Mouse (Mus musculus): ENCODE data around the gene Zfp788. TPM values are rescaled to one million over a fixed set of nuclear protein-coding genes. Genes with fewer than 3 reads are reported as not detected.
"Not testable (repeated sequence)": the region's sequence is repeated elsewhere in the genome, so short reads cannot be mapped to it uniquely, and the experiment has no call there.

Zfp788 gene
- polyA plus RNA-seq (2012; rRNA removed): 0.81 and 1.2 TPM in 2 replicates

DNA sequence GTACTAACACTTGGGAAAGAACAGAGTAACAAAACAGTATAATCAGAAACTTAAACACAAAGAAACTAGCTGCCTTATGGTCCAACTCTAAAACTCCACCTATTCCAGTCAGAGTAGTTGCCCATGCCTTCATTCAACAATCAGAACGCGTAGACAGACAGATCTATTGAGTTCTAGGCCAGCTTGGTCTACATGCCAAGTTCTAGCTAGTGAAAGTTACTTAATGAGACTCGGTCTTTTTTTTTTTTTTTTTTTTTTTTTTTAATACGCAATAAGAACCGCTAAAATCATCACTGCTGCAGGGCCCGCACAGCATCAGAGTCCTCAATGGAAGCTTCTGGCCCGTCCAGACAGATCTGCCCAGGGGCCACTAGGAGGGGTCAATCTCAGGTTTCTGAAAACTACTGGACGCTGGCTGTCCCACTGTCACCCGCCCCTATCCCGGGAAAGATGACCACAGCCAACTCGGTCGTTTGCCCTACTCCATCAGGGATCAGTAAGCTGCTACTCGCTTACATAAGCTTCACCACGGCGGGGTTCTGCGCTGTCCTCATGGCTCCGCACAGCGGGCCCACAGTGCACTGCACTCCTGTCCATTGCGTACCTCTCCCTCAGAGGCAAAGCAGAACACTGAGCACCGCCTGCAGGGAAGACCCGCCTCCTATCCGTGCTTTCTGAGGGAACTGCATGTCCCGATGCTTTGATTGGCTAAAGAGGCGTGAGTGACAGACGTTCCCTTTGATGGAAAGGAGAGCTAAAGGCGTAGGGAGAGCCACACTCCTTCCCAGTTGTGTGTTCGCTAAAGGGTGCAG is at the start of gene Zfp788:
Zfp788 (plus strand) TSS at position 795 of the 812 bp plus-strand sequence.
- Histone ChIP-seq H3K27me3 (ENCODE audit: control insufficient read depth, insufficient read depth, low read length) (no peaks in the 10 kb centered on the region), H3K27ac (ENCODE audit: control insufficient read depth, insufficient read depth, low read length) (peak within 1 kb of the TSS; percentile 69), H3K4me3 (ENCODE audit: control insufficient read depth, insufficient read depth, low read length) (peak within 1 kb of the TSS; percentile 75), H3K36me3 (ENCODE audit: control insufficient read depth, insufficient read depth, low read length) (no peaks in the 10 kb centered on the region), H3K4me1 (replicated peaks; ENCODE audit: control insufficient read depth, insufficient read depth, low read length) (peaks cover 2% of the 10 kb centered on the region; the same call in 1 of the 2 replicates)
- TF ChIP-seq POLR2A (IDR thresholded peaks at IDR 0.05; ENCODE audit: control insufficient read depth, extremely low read depth, insufficient read depth, low read length, poor library complexity) (peak; percentile 60), CTCF (IDR thresholded peaks at IDR 0.05; ENCODE audit: borderline replicate concordance, control insufficient read depth, extremely low read depth, insufficient read depth, low read length, poor library complexity) (peak; percentile 56; the same call in 1 of the 2 replicates)
- WGBS: 3% methylated on average over 27 of the region's 27 CpGs
- DNase-seq: peak; percentile 89

- H3K4me3 ChIP-seq (ENCODE audit: control insufficient read depth, insufficient read depth, low read length); H3K27ac ChIP-seq (ENCODE audit: control insufficient read depth, insufficient read depth, low read length); H3K4me1 ChIP-seq (replicated peaks; ENCODE audit: control insufficient read depth, insufficient read depth, low read length); H3K36me3 ChIP-seq (ENCODE audit: control insufficient read depth, insufficient read depth, low read length); H3K27me3 ChIP-seq (ENCODE audit: control insufficient read depth, insufficient read depth, low read length); DNase-seq: not testable (repeated sequence)
These were observed 45.2 kb upstream of the Zfp788 start for GRCm38 (mm10) chr7:41587831-41588230.

- peaks cover 5% of the 10 kb centered on the region for H3K4me1 ChIP-seq (replicated peaks; ENCODE audit: control insufficient read depth, insufficient read depth, low read length)
- H3K36me3 ChIP-seq (ENCODE audit: control insufficient read depth, insufficient read depth, low read length): no peaks in the 10 kb centered on the region
- peak overlapping the region; percentile 94 for H3K4me3 ChIP-seq (ENCODE audit: control insufficient read depth, insufficient read depth, low read length)
- H3K27ac ChIP-seq (ENCODE audit: control insufficient read depth, insufficient read depth, low read length): no peak overlapping the region
- DNase-seq: no peak
- no peak for TF ChIP-seq CTCF (IDR thresholded peaks at IDR 0.05; ENCODE audit: borderline replicate concordance, control insufficient read depth, extremely low read depth, insufficient read depth, low read length, poor library complexity)
- no peak for TF ChIP-seq POLR2A (IDR thresholded peaks at IDR 0.05; ENCODE audit: control insufficient read depth, extremely low read depth, insufficient read depth, low read length, poor library complexity)
- WGBS: 62% methylated on average over 5 of the region's 5 CpGs
- H3K27me3 ChIP-seq (ENCODE audit: control insufficient read depth, insufficient read depth, low read length): no peaks in the 10 kb centered on the region
These were observed 34.4 kb upstream of the Zfp788 start for GRCm38 (mm10) chr7:41598615-41599014.

- Histone ChIP-seq H3K36me3 (ENCODE audit: control insufficient read depth, insufficient read depth, low read length) (no peaks in the 10 kb centered on the region), H3K27ac (ENCODE audit: control insufficient read depth, insufficient read depth, low read length) (no peak within 1 kb of the TSS), H3K4me3 (ENCODE audit: control insufficient read depth, insufficient read depth, low read length) (peak within 1 kb of the TSS; percentile 94), H3K27me3 (ENCODE audit: control insufficient read depth, insufficient read depth, low read length) (no peaks in the 10 kb centered on the region), H3K4me1 (replicated peaks; ENCODE audit: control insufficient read depth, insufficient read depth, low read length) (peaks cover 5% of the 10 kb centered on the region)
- WGBS: 1% methylated on average over 41 of the region's 41 CpGs
- TF ChIP-seq CTCF (IDR thresholded peaks at IDR 0.05; ENCODE audit: borderline replicate concordance, control insufficient read depth, extremely low read depth, insufficient read depth, low read length, poor library complexity) (no peak), POLR2A (IDR thresholded peaks at IDR 0.05; ENCODE audit: control insufficient read depth, extremely low read depth, insufficient read depth, low read length, poor library complexity) (no peak)
- DNase-seq: peak; percentile 85
These were observed 33.8 kb upstream of the Zfp788 start, which contains the start of gene 2610021A01Rik for GRCm38 (mm10) chr7:41599034-41599813. Gene 2610021A01Rik (plus strand): TSS chr7:41599230.

GRCm38 (mm10) chr7:41599932-41600548 is 33.0 kb upstream of the Zfp788 start:
- H3K4me1 ChIP-seq (replicated peaks; ENCODE audit: control insufficient read depth, insufficient read depth, low read length): peaks cover 5% of the 10 kb centered on the region
- DNase-seq: no peak
- WGBS: 32% methylated on average over 3 of the region's 3 CpGs
- H3K4me3 ChIP-seq (ENCODE audit: control insufficient read depth, insufficient read depth, low read length): no peak overlapping the region
- no peak for TF ChIP-seq POLR2A (IDR thresholded peaks at IDR 0.05; ENCODE audit: control insufficient read depth, extremely low read depth, insufficient read depth, low read length, poor library complexity)
- H3K27me3 ChIP-seq (ENCODE audit: control insufficient read depth, insufficient read depth, low read length): no peaks in the 10 kb centered on the region
- no peak overlapping the region for H3K27ac ChIP-seq (ENCODE audit: control insufficient read depth, insufficient read depth, low read length)
- no peaks in the 10 kb centered on the region for H3K36me3 ChIP-seq (ENCODE audit: control insufficient read depth, insufficient read depth, low read length)

DNA sequence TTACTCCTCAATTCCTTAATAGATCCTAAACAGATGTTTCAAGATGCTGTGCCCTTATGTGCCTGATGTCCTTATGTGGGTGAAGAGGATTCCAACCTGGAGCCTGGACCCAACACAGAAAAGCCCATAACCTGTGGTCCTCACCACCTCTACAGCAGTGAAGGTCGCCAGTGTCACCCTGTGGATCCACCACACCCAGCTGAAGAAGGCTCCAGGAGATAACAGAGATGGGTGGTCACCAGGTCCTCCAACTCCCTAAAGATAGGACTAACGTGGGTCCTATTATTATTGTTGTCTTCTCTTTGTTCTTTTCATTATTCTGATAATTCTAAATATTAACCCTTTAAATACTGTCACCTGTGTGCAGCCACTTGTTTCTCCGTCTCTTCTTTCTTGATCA is 21.3 kb upstream of the Zfp788 start:
- Histone ChIP-seq H3K27me3 (ENCODE audit: control insufficient read depth, insufficient read depth, low read length) (no peaks in the 10 kb centered on the region), H3K27ac (ENCODE audit: control insufficient read depth, insufficient read depth, low read length) (no peak overlapping the region)
- WGBS: 94% methylated on average over 3 of the region's 3 CpGs

DNA sequence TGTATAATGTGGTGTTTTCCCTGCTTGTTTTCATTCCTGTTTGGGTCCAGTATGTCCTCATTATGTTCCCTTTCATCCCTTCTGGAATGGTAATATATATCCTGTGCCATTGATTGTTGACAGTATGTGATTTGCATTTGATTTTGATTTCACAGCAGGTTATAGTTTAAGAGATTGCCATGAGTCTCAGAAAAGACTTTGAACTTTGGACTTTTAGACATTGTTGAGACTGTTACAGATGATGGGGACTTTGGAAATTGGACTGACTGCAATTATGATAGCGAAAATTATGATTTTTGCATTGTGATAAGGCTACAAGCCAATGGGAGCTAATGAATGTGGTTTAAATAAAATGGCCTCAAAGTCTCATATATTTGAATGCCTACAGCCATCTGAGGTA is 16.8 kb upstream of the Zfp788 start:
- WGBS: 95% methylated on average over 1 of the region's 1 CpGs
- H3K27ac ChIP-seq (ENCODE audit: control insufficient read depth, insufficient read depth, low read length): not testable (repeated sequence)

More for the DNA sequence above, 21.3 kb upstream of the Zfp788 start:
- DNase-seq: no peak
- Histone ChIP-seq H3K4me1 (replicated peaks; ENCODE audit: control insufficient read depth, insufficient read depth, low read length) (no peaks in the 10 kb centered on the region), H3K36me3 (ENCODE audit: control insufficient read depth, insufficient read depth, low read length) (peaks cover 22% of the 10 kb centered on the region), H3K4me3 (ENCODE audit: control insufficient read depth, insufficient read depth, low read length) (no peak overlapping the region)
- TF ChIP-seq POLR2A (IDR thresholded peaks at IDR 0.05; ENCODE audit: control insufficient read depth, extremely low read depth, insufficient read depth, low read length, poor library complexity) (no peak), CTCF (IDR thresholded peaks at IDR 0.05; ENCODE audit: borderline replicate concordance, control insufficient read depth, extremely low read depth, insufficient read depth, low read length, poor library complexity) (no peak)

More for the DNA sequence above, 16.8 kb upstream of the Zfp788 start:
- DNase-seq; H3K27me3 ChIP-seq (ENCODE audit: control insufficient read depth, insufficient read depth, low read length); H3K4me3 ChIP-seq (ENCODE audit: control insufficient read depth, insufficient read depth, low read length); H3K4me1 ChIP-seq (replicated peaks; ENCODE audit: control insufficient read depth, insufficient read depth, low read length): not testable (repeated sequence)
- H3K36me3 ChIP-seq (ENCODE audit: control insufficient read depth, insufficient read depth, low read length): peaks cover 22% of the 10 kb centered on the region
